Mouse (Mus musculus): ENCODE data around the gene Syngr4.

Gene Syngr4

DNA sequence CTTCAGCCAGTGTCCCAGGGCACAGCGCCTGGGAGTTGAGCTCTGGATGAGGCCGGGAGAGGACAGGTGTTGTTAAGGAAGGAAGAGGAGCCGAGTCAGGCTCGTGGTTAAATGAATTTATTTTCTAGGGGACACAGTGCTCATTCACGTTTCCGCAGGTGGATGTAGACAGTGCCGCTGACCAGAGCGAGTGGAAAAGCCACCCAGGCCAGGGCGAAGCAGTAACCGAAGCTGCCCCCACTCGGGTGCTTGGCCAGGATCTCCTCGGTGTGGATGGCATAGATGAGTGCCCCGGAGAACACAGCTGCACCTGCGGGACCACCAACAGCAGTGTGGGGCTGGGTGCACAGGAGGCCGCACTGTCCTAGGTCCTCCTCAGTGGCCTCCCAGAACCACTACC is 21.4 kb upstream of the Syngr4 start:
- TF ChIP-seq GATA4 (IDR thresholded peaks at IDR 0.05; ENCODE audit: insufficient replicate concordance, low read length) = no peak

DNA sequence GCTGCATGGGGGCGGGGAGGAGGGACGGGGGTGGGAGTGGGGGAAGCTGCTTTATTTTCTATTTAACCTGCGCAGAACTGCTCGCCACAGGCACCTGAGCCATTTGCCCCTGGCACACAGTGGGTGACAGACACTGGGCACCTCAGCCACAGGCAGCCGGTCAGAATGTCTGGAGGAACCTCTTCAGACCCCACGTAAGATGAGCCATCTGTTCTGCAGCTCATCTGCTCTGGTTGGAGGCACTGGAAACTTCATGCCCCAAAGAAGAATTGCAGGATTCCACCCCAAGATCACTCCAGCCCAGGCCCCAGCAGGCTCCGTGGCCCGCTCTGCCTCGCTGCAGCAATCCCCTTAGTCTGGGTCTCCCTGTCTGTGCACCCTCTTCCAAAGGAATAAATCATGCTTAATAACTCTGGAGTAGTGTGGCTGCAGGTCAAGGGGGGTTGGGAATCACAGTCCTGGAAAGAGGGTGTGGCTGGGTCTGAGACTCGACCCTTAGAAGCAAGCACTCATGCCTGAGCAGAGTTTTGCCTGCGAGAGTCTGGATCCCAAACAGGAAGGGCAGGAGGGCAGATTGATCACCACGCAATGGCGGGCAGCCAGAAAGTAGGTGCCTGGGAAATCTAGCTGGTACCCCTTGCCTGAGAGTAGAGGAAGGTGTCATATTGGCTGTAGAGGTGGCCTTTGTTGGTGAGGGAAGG is 20.6 kb upstream of the Syngr4 start:
- no peak for TF ChIP-seq GATA4 (IDR thresholded peaks at IDR 0.05; ENCODE audit: insufficient replicate concordance, low read length)

DNA sequence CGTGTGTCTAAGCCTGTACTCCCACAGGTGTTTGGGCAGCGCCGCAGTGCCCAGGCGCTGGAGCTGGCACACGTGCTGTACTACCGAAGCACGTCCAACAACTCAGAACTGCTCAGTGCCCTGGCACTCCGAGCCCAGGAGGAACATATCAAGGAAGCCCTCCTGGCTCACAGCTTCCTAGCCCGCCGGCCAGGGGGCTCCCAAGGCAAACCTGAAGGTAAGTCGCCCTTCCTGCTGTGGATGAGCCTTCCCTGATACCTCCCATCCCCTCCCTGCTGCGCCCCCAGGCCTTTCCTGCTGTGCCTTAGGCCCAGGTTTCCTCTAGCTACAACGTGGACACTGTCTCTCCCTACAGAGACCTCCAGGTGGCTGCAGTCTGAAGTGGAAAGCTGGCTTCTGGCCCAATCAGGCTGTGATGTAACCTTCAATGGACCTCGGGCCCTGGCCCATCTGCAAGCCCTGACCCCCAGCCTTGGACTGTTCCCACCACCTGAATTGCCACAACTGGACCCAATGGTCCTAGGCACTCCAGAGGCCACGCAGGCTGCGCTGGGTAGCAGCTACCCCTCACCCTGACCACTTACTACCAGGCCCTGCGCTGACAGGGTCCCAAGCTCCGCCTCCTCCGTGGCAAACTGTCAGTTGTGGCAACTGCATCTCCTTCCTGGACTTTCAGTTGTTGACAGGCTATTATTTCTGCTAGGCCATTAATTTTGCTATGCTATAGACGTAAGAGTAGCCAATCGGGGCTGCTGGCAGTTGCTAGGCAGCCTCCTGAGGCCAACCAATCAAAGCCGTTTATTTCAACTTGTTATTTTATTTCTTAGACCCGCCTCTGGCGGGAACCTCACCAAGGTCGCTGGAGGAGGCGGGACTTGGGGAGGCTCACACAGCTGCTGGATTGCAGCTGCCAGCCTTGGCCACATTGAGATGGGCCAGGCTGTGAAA is 19.8 kb upstream of the Syngr4 start:
- TF ChIP-seq GATA4 (IDR thresholded peaks at IDR 0.05; ENCODE audit: insufficient replicate concordance, low read length) = no peak

DNA sequence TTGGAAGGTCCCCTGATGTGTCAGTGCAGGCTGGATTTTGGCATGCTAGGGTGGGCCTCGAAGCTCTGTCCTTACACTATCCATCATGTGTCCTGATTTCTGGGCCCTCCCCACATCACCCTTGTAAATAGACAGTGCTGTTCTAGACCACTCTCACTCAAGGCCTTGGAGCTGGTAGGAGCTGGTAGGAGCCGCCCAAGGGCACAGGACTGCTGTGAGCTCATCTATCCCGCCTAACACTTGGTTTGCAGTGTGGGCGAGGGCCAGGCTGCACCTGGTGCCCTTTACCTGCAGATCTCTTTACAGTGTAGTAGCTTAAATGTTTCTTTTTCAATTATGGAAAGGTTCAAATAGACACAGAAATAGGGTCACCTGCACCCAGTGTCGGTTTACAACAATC is 18.5 kb upstream of the Syngr4 start:
- no peak for TF ChIP-seq GATA4 (IDR thresholded peaks at IDR 0.05; ENCODE audit: insufficient replicate concordance, low read length)

DNA sequence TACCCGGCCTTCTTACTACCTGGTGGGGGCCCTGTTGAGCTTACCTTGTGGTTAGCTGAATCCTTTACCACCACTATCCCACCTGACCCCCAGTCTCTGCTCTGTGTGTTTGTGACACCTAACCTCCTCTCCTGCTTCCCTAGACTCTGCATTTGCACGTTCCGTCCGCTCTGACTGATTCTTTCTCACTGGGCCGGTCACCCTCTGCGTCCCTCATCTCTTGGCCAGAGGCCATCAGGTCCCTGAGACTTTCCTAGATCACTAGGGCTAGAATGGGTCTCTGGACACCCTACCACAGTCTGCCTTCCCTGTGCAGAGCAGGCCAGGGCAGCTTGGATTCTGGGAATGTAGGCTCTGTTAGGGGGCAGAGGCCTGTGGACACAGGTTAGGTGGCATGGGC is 17.6 kb upstream of the Syngr4 start:
- TF ChIP-seq GATA4 (IDR thresholded peaks at IDR 0.05; ENCODE audit: insufficient replicate concordance, low read length) = no peak

DNA sequence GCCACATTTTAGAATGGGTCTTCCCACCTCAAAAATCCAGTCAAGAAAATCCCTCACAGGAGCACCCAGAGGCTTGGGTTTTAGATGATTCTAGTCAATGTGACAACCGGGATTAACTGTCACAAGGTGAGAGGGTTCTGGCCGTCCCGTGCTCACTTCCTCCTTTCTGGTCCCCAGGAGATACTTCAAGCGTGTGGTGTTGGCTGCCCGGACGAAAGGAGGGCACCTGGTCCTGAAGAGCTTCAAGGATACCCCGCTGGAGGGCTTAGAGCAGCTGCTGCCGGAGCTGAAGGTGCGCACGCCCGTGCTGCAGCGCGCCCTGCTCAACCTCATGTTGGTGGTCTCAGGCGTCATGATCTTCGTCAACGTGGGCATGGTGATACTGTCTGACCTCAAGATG is 12.6 kb upstream of the Syngr4 start:
- TF ChIP-seq GATA4 (IDR thresholded peaks at IDR 0.05; ENCODE audit: insufficient replicate concordance, low read length) = no peak

DNA sequence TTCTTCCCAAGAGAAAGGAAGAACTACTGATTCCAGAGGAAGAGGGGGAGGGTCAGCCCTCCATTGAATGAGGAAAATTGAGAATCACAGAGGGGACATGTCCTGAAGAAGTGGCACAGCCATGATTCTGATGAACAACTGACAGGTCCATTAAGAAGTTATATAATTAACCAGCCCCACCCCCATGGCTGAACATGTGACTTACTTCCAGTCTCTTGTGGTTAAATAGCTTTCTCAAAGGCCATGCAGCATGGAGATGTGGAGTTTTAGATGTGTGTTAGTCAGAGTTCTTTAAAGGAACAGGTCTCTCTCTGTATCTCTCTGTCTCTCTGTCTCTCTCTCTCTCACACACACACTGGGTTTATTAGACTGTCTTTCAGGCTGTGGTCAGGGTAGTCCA is 11.9 kb upstream of the Syngr4 start:
- TF ChIP-seq GATA4 (IDR thresholded peaks at IDR 0.05; ENCODE audit: insufficient replicate concordance, low read length) = no peak

DNA sequence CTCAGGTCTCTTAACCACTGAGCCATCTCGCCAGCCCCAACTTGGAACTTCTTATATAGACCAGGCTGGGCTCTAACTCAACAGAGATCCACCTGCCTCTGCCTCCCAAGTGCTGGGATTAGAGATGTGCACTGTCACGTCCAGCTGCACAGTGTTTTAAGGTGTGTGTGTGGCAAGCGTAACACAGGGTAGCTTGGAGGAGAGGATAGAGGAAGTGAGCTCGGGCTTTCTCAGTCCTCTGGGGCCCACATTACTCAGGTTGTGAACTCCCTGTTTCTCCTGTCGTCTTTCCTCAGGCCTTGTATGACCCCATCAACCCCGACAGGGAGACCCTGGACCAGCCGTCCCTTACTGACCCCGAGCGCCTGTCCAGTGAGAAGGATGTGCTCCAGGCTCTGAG is 10.1 kb upstream of the Syngr4 start:
- no peak for TF ChIP-seq GATA4 (IDR thresholded peaks at IDR 0.05; ENCODE audit: insufficient replicate concordance, low read length)

DNA sequence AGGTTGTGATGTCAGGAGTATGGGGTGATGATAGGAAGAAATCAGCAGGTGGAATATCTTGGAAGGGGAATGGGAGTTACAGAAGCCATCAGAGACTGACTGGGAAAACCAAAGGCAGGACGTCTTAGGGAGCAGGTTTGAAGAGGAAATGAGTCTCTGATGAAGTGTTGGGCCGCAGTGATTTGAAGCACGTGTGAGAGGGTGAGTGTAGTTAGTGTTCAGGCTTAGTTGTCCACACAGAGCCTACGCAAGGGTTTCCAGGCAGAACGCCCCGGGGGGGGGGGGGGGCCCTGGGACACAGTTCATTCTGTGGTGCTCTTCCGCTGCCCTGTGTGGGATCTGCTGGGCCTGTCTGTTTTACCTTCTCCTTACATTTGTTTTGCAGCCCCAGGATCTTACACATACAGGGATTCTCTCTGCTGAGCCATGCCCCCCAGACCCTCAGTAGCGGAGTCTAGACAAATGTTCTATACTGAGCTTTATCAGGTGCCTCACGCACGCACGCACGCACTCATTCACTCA is 6.0 kb upstream of the Syngr4 start:
- TF ChIP-seq GATA4 (IDR thresholded peaks at IDR 0.05; ENCODE audit: insufficient replicate concordance, low read length) = no peak

DNA sequence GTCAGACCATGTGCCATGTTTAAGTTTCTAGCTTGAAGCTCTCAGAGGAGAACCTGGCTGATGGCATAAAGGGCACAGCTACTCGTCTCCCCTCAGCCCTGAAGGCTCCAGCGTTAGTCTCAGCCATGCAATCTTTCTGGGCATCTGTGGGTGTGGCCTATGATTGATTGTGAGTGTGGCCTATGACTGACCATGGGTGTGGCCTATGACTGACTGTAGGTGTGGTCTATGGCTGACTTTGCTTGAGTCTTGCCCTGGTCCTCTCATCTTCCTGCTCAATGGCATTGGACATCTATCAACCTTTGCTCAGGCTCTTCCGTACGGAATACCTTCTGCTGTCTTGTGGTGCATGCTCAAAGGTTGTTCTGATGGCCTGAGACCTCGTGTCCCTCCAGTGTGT is 5.0 kb upstream of the Syngr4 start:
- TF ChIP-seq GATA4 (IDR thresholded peaks at IDR 0.05; ENCODE audit: insufficient replicate concordance, low read length) = no peak

DNA sequence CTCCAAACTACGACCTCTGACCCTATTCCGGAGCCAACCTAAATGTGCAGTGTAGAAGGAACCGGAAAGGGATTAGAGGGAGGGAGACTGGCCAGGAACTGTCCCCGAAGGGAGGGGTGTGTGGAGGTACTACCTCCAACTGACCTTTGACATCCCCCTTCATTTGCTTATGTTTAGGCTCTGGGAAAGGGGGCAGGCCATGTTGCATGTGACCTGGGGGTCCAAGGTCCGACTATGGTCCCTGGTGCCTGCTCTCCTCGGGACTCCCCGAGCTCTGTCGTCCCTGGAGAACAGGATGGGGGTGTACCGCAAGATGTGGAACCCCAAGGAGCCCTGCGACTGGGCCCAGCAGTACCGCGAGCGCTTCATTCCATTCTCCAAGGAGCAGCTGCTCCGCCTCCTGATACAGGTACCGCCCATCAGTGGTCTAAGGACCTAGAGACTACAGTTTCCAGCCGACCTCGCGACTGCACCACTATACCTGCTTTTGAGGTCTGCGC is 794 bp upstream of the Syngr4 start:
- no peak for TF ChIP-seq GATA4 (IDR thresholded peaks at IDR 0.05; ENCODE audit: insufficient replicate concordance, low read length)

DNA sequence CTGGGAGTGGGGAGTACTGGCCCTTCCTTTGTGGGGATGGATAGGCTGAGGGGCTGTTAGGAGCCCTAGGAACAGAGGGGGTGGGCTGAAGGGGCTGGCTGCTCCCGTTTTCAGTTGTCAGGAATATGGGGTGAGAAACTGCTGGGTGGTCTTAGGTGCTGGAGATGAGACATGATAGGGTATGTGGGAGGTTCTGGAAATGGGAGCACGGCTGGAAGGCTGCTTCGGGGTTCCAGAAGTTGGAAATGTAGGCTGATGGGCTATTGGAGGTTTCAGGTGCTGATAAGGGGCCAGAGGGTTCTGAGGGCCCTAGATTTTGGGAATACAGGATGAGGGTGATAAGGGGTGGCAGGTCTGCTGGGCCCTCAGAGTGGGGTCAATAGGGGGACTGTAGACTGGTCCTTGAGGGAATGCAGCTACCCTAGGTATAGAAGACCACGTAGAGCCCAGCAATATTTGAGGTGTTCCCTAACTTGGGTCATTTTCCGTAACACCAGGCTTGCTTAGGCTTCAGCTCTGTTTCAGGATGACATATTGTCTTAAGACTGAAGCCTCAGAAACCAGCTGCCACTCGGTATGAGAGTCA is 490 bp downstream of the Syngr4 start:
- TF ChIP-seq GATA4 (IDR thresholded peaks at IDR 0.05; ENCODE audit: insufficient replicate concordance, low read length) = no peak

DNA sequence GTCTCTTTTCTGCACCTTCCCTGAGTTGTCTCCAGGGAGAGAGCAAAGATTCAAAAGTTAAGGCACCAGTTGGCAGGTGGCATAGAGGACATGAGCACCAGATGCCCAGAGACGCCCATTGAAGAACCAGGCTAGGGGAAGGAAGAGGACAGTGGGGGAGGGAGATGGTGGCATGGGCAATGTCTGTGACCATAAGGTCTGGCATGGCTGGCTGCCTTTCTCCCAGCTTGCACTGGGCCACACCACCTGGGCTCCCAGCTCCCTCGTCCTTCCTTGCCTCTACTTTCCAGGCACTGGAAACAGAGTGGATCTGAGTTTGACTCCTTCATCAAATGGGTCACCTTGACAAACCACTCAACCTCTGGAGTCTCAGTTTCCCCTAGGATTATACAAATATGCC is 3.9 kb downstream of the Syngr4 start:
- TF ChIP-seq GATA4 (IDR thresholded peaks at IDR 0.05; ENCODE audit: insufficient replicate concordance, low read length) = no peak

DNA sequence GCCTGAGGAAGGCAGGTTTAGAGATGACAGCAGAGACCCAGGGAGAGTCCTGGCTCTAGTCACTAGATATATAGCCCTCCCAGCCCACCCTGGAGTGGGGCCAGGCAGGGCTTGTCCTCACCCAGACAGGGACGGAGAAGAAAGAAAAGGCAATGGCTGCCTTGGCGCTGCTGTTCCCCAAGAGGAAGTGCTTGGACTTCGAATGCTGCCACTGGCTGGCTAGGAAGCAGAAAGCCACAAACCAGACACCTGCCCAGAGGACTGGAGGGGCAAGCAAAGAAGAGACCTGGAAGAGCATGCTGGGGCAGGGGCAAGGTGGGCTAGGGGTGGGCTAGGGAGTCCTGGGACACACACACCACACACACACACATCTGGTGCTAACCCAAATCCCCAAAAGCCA is 9.3 kb downstream of the Syngr4 start:
- TF ChIP-seq GATA4 (IDR thresholded peaks at IDR 0.05; ENCODE audit: insufficient replicate concordance, low read length) = no peak

DNA sequence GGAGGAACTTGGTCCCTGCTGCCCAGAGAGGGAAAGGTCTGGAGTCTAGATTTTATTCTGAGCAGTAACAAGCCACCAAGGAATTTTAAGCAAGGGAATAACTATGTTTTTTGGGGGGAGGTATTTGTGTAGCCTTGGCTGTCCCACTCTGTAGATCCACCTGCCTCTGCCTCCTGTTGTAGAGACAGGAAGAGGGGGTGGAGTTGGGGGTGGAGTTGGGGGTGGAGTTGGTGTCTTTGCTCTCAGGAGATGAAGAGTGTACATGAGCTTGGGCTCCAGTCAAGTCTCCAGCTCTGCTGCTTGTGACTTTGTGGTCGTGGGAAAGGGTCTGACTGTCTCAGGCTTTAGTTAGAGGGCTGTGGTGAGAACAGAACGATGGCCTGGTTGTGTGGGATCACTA is 15.5 kb downstream of the Syngr4 start:
- TF ChIP-seq GATA4 (IDR thresholded peaks at IDR 0.05; ENCODE audit: insufficient replicate concordance, low read length) = no peak

DNA sequence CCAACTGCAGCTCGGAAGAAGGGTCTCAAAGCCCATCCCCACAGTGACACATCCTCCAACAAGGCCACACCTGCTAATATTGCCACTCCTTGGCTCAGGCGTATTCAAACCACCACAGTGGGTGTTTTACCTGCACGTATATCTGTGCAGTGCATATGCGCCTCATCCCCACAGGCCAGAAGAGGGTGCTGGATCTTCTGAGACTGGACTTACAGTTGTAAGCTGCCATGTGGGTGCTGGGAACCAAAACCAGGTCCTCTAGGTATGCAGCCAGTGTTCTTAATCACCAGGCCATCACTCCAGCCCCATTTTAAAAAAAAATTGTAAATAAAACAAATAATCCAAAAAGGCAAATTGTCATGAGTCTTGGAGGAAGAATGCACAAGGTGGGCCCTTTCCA is 16.0 kb downstream of the Syngr4 start:
- no peak for TF ChIP-seq GATA4 (IDR thresholded peaks at IDR 0.05; ENCODE audit: insufficient replicate concordance, low read length)
